Mouse (Mus musculus) right cerebral cortex, adult 18-20 months (tissue): ENCODE measurements at regions not wholly inside any gene's neighbourhood (a gene's known extent, or its start where the extent isn't known, plus 50 kb on each side); places are given as distances from the start of the nearest gene placed in this dataset.
A peak's percentile ranks its signal among the peaks of the same experiment; 100 is the strongest.

Source experiments
- DNase-seq: peaks from one replicate; pipeline ENCODE4 v3.0.0; 2022; ENCODE audit warnings: mixed read lengths

- DNase-seq: peak; percentile 88
These were observed 61.7 kb upstream of the Dpyd start for GRCm38 (mm10) chr3:118500234-118500633.

- no peak for DNase-seq
These were observed 54.2 kb upstream of the Dpyd start for GRCm38 (mm10) chr3:118507582-118508237.

GRCm38 (mm10) chr3:118510837-118511236, 51.1 kb upstream of the Dpyd start:
- no peak for DNase-seq

GRCm38 (mm10) chr3:118511969-118512368, 50.0 kb upstream of the Dpyd start:
- DNase-seq: no peak
